Mouse (Mus musculus) urinary bladder, adult 2 months (tissue): ENCODE measurements around the gene Mok. TPM values are rescaled to one million over a fixed set of nuclear protein-coding genes. Genes with fewer than 3 reads are reported as not detected.
"Not testable (repeated sequence)": the region's sequence is repeated elsewhere in the genome, so short reads cannot be mapped to it uniquely, and the experiment has no call there.

ENCODE experiments used
- DNase-seq: peaks from one replicate; pipeline ENCODE4 v3.0.0; 2022; ENCODE audit warnings: low spot score
- polyA plus RNA-seq: library from polyadenylated mRNA; depleted of rRNA; stranded (reverse); fragments of >200 nt; gene quantifications from 2 replicates; pipeline ENCODE4 v1.2.3, GENCODE M21; 2012; rRNA removed

Gene Mok
- 1.1 and 1.2 TPM in 2 replicates for polyA plus RNA-seq

GRCm38 (mm10) chr12:110840348-110841198 lies at the start of gene Mok:
Mok (minus strand) TSS chr12:110840939.
- peak; percentile 92 for DNase-seq

GRCm38 (mm10) chr12:110889036-110890020 lies 48.6 kb upstream of the Mok start, which contains the start of the genes Cinp and Tecpr2:
Cinp (minus strand) TSS chr12:110889145.
Tecpr2 (plus strand) TSS chr12:110889264.
- peak; percentile 88 for DNase-seq

GRCm38 (mm10) chr12:110888606-110889005 lies 47.9 kb upstream of the Mok start:
- DNase-seq, result no peak

GRCm38 (mm10) chr12:110888106-110888505 lies 47.4 kb upstream of the Mok start:
- no peak for DNase-seq

- DNase-seq, result no peak
These were observed 44.5 kb upstream of the Mok start for GRCm38 (mm10) chr12:110885251-110885650.

GRCm38 (mm10) chr12:110882291-110882690 lies 41.6 kb upstream of the Mok start:
- no peak for DNase-seq

- DNase-seq, result no peak
These were observed 34.6 kb upstream of the Mok start for GRCm38 (mm10) chr12:110875351-110875750.

GRCm38 (mm10) chr12:110871247-110871646 lies 30.5 kb upstream of the Mok start:
- DNase-seq, result no peak

GRCm38 (mm10) chr12:110870107-110870506 lies 29.4 kb upstream of the Mok start:
- DNase-seq, result no peak

- DNase-seq, result no peak
These were observed 25.2 kb upstream of the Mok start for GRCm38 (mm10) chr12:110865989-110866388.

GRCm38 (mm10) chr12:110865571-110865970 lies 24.8 kb upstream of the Mok start:
- no peak for DNase-seq

- no peak for DNase-seq
These were observed 23.3 kb upstream of the Mok start for GRCm38 (mm10) chr12:110864008-110864407.

- DNase-seq, result no peak
These were observed 20.5 kb upstream of the Mok start for GRCm38 (mm10) chr12:110861256-110861655.

GRCm38 (mm10) chr12:110860293-110860692 lies 19.6 kb upstream of the Mok start:
- no peak for DNase-seq

GRCm38 (mm10) chr12:110858681-110859080 lies 17.9 kb upstream of the Mok start:
- DNase-seq, result not testable (repeated sequence)

GRCm38 (mm10) chr12:110857196-110857595 lies 16.5 kb upstream of the Mok start:
- no peak for DNase-seq

GRCm38 (mm10) chr12:110854786-110855737 lies 14.3 kb upstream of the Mok start:
- no peak for DNase-seq

GRCm38 (mm10) chr12:110851923-110852322 lies 11.2 kb upstream of the Mok start:
- no peak for DNase-seq

GRCm38 (mm10) chr12:110851414-110851813 lies 10.7 kb upstream of the Mok start:
- DNase-seq, result no peak

GRCm38 (mm10) chr12:110850929-110851256 lies 10.2 kb upstream of the Mok start:
- no peak for DNase-seq
